Mouse (Mus musculus) CD4-positive, CD25-positive, alpha-beta regulatory T cell, adult 4 months (primary cell): Measurements from ENCODE around the gene Ccnd2. TPM values are rescaled to one million over a fixed set of nuclear protein-coding genes. Genes with fewer than 3 reads are reported as not detected.

Experiments used
- ATAC-seq: one replicate; pipeline ENCODE4 v1.8.0; 2017
- polyA plus RNA-seq, 2 experiments: library from polyadenylated mRNA; unstranded; fragments of 100-300 nt; shearing (Covaris generic); gene quantifications; one replicate each; pipeline ENCODE4 v1.2.1; 2017

Gene Ccnd2
- polyA plus RNA-seq: 100 to 1,000 TPM; 616 to 775 TPM

- peak; percentile 54 for ATAC-seq
These were observed at the start of gene Ccnd2 for GRCm38 (mm10) chr6:127152106-127152951. Ccnd2 (minus strand) TSS chr6:127152193.

GRCm38 (mm10) chr6:127196985-127197384, 45.0 kb upstream of the Ccnd2 start:
- ATAC-seq: no peak

GRCm38 (mm10) chr6:127181296-127181695, 29.3 kb upstream of the Ccnd2 start:
- no peak for ATAC-seq

- no peak for ATAC-seq
These were observed 27.2 kb upstream of the Ccnd2 start for GRCm38 (mm10) chr6:127179056-127179759.

- ATAC-seq: peak; percentile 63
These were observed 26.0 kb upstream of the Ccnd2 start for GRCm38 (mm10) chr6:127177962-127178361.

GRCm38 (mm10) chr6:127177441-127177840, 25.4 kb upstream of the Ccnd2 start:
- no peak for ATAC-seq

- ATAC-seq: no peak
These were observed 20.5 kb upstream of the Ccnd2 start for GRCm38 (mm10) chr6:127172461-127172860.

GRCm38 (mm10) chr6:127170734-127171133, 18.7 kb upstream of the Ccnd2 start:
- ATAC-seq: no peak

GRCm38 (mm10) chr6:127165663-127166062, 13.7 kb upstream of the Ccnd2 start:
- peak; percentile 65 for ATAC-seq

GRCm38 (mm10) chr6:127162842-127163241, 10.8 kb upstream of the Ccnd2 start:
- no peak for ATAC-seq

- no peak for ATAC-seq
These were observed 5.3 kb upstream of the Ccnd2 start for GRCm38 (mm10) chr6:127157321-127157720.

- ATAC-seq: peak; percentile 32
These were observed 3.5 kb upstream of the Ccnd2 start for GRCm38 (mm10) chr6:127155468-127155867.

GRCm38 (mm10) chr6:127154708-127155268, 2.8 kb upstream of the Ccnd2 start:
- ATAC-seq: peak; percentile 16

- no peak for ATAC-seq
These were observed 2.1 kb upstream of the Ccnd2 start for GRCm38 (mm10) chr6:127153972-127154707.

GRCm38 (mm10) chr6:127153296-127153800, 1.4 kb upstream of the Ccnd2 start:
- no peak for ATAC-seq

GRCm38 (mm10) chr6:127151565-127152105, 358 bp downstream of the Ccnd2 start:
- peak; percentile 20 for ATAC-seq

GRCm38 (mm10) chr6:127150663-127151564, 1.1 kb downstream of the Ccnd2 start:
- peak; percentile 17 for ATAC-seq

GRCm38 (mm10) chr6:127149944-127150662, 1.9 kb downstream of the Ccnd2 start:
- no peak for ATAC-seq

- ATAC-seq: peak; percentile 4
These were observed 2.6 kb downstream of the Ccnd2 start for GRCm38 (mm10) chr6:127149303-127149943.
